Mouse (Mus musculus): ENCODE data around the gene Atp6v1g1. TPM values are rescaled to one million over a fixed set of nuclear protein-coding genes. Genes with fewer than 3 reads are reported as not detected.
A peak's percentile ranks its signal among the peaks of the same experiment; 100 is the strongest.

The Atp6v1g1 gene
- polyA plus RNA-seq (2015; fragmentation: Nextera tagmentation; extraction: Ambion mirVana), result 427 and 436 TPM in 2 replicates

GRCm38 (mm10) chr4:63544494-63545230, at the start of gene Atp6v1g1:
Gene Atp6v1g1 (plus strand): TSS chr4:63544772.
- peak; percentile 95 for ATAC-seq
- Histone ChIP-seq H3K4me1 (replicated peaks; ENCODE audit: control insufficient read depth, insufficient read depth, low read length) (peaks cover 31% of the 10 kb centered on the region), H3K27ac (ENCODE audit: low read length) (peak within 1 kb of the TSS; percentile 81), H3K27me3 (replicated peaks; ENCODE audit: control insufficient read depth, insufficient read depth, low read length) (no peaks in the 10 kb centered on the region), H3K4me2 (ENCODE audit: low read length) (peak within 1 kb of the TSS; percentile 72), H3K36me3 (ENCODE audit: control insufficient read depth, insufficient read depth) (peaks cover 11% of the 10 kb centered on the region), H3K9me3 (ENCODE audit: control insufficient read depth, low read length) (no peaks in the 10 kb centered on the region), H3K4me3 (replicated peaks; ENCODE audit: low read length) (peak within 1 kb of the TSS; percentile 79), H3K9ac (replicated peaks; ENCODE audit: low read depth, low read length) (peak within 1 kb of the TSS; percentile 74)
- WGBS, result under 1% methylated on average over 46 of the region's 57 CpGs

DNA sequence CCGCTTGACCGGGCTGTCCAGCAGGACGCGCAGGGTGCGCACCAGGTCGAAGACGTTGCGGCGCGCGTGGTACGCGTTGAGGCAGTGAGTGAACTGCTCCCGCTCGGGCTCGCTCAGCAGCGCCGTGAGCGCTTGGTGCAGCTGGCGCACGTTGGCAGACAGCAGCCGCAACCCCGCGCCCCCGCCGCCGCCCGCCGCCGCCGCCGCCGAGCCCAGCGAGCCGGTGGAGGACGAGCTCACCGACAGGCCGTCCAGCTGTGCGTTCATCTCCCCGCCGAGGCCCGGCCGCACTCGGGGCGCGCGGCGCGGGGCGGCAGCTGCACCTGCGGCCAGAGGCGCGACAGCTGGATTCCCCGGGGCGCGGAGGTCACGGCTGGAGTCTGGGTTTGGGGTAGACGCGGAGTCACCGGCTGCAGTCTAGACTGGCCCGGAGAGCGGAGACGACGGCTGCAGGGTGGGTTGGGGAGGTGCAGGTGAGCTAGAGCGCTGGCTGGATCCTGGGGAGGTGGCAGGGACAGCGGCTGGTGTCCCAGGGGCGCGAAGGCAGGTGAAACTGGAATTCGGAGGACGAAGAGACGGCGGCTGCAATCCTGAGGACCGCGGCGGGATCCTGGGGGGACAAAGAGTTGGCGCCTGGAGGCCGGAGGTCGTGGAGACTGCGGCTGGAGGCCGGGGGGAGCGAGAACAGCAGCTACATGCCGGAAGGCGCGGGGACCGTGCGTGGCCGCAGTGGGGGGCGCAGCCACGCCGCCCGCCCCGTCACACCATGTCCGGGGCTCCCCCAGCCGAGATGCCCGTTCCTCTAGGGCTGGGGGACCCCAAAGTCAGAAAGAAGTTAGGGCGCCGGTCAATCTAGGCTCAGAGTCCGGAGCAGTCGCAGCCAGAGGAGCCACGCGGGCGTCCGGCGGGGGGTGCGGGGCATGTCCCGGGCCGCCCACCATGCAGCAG, 49.3 kb upstream of the Atp6v1g1 start:
- under 1% methylated on average over 102 of the region's 107 CpGs for WGBS
- Histone ChIP-seq H3K36me3 (ENCODE audit: control insufficient read depth, insufficient read depth) (no peaks in the 10 kb centered on the region), H3K4me3 (replicated peaks; ENCODE audit: low read length) (peak overlapping the region; percentile 72), H3K27me3 (replicated peaks; ENCODE audit: control insufficient read depth, insufficient read depth, low read length) (peaks cover 4% of the 10 kb centered on the region; the same call in 1 of the 2 replicates), H3K4me2 (ENCODE audit: low read length) (peak overlapping the region; percentile 80), H3K27ac (ENCODE audit: low read length) (no peak overlapping the region), H3K9ac (replicated peaks; ENCODE audit: low read depth, low read length) (peak overlapping the region; percentile 67), H3K9me3 (ENCODE audit: control insufficient read depth, low read length) (no peaks in the 10 kb centered on the region), H3K4me1 (replicated peaks; ENCODE audit: control insufficient read depth, insufficient read depth, low read length) (peaks cover 27% of the 10 kb centered on the region)
- peak; percentile 58 for ATAC-seq

DNA sequence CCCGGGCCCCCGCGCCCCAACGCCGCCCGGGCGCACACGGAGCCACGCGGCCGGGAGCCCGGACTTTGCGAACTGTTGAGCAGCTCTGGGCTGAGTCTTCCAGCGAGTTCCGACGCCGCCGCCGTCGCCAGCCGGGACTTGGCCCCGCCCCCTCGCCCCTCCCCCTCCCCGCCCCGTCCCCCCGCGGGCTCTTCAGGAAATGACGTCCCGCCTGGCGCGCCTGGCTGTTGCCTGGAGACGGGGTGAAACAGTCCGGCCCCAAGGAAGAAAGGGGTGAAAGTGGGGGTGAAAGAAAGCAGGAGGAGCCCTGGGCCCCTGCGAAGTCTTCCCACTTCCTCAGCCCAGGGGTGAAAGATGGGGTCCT, 48.7 kb upstream of the Atp6v1g1 start, which contains the start of gene Whrn:
Gene Whrn, minus strand, starts transcription at position 77 of the 364 bp plus-strand sequence.
- Histone ChIP-seq H3K4me1 (replicated peaks; ENCODE audit: control insufficient read depth, insufficient read depth, low read length) (peaks cover 27% of the 10 kb centered on the region), H3K9me3 (ENCODE audit: control insufficient read depth, low read length) (no peaks in the 10 kb centered on the region), H3K36me3 (ENCODE audit: control insufficient read depth, insufficient read depth) (no peaks in the 10 kb centered on the region), H3K27ac (ENCODE audit: low read length) (no peak within 1 kb of the TSS), H3K9ac (replicated peaks; ENCODE audit: low read depth, low read length) (peak within 1 kb of the TSS; percentile 67), H3K27me3 (replicated peaks; ENCODE audit: control insufficient read depth, insufficient read depth, low read length) (peaks cover 4% of the 10 kb centered on the region; the same call in 1 of the 2 replicates), H3K4me2 (ENCODE audit: low read length) (peak within 1 kb of the TSS; percentile 80), H3K4me3 (replicated peaks; ENCODE audit: low read length) (peak within 1 kb of the TSS; percentile 72)
- ATAC-seq, result peak; percentile 82
- WGBS, result 0% methylated on average over 31 of the region's 34 CpGs

- peak; percentile 16 for ATAC-seq
- Histone ChIP-seq H3K36me3 (ENCODE audit: control insufficient read depth, insufficient read depth) (no peaks in the 10 kb centered on the region), H3K27ac (ENCODE audit: low read length) (no peak overlapping the region)
These were observed 48.3 kb upstream of the Atp6v1g1 start for GRCm38 (mm10) chr4:63496312-63496711.

GRCm38 (mm10) chr4:63498346-63498745, 46.2 kb upstream of the Atp6v1g1 start:
- Histone ChIP-seq H3K27me3 (replicated peaks; ENCODE audit: control insufficient read depth, insufficient read depth, low read length) (peaks cover 4% of the 10 kb centered on the region; the same call in 1 of the 2 replicates), H3K4me2 (ENCODE audit: low read length) (no peak overlapping the region), H3K4me1 (replicated peaks; ENCODE audit: control insufficient read depth, insufficient read depth, low read length) (peaks cover 25% of the 10 kb centered on the region), H3K36me3 (ENCODE audit: control insufficient read depth, insufficient read depth) (no peaks in the 10 kb centered on the region), H3K27ac (ENCODE audit: low read length) (no peak overlapping the region), H3K9me3 (ENCODE audit: control insufficient read depth, low read length) (no peaks in the 10 kb centered on the region), H3K9ac (replicated peaks; ENCODE audit: low read depth, low read length) (no peak overlapping the region), H3K4me3 (replicated peaks; ENCODE audit: low read length) (no peak overlapping the region)
- no peak for ATAC-seq
- 36% methylated on average over 3 of the region's 3 CpGs for WGBS

More at GRCm38 (mm10) chr4:63496312-63496711, 48.3 kb upstream of the Atp6v1g1 start:
- Histone ChIP-seq H3K4me3 (replicated peaks; ENCODE audit: low read length) (peak overlapping the region; percentile 72), H3K9ac (replicated peaks; ENCODE audit: low read depth, low read length) (peak overlapping the region; percentile 67), H3K4me2 (ENCODE audit: low read length) (peak overlapping the region; percentile 80), H3K4me1 (replicated peaks; ENCODE audit: control insufficient read depth, insufficient read depth, low read length) (peaks cover 27% of the 10 kb centered on the region), H3K9me3 (ENCODE audit: control insufficient read depth, low read length) (no peaks in the 10 kb centered on the region), H3K27me3 (replicated peaks; ENCODE audit: control insufficient read depth, insufficient read depth, low read length) (peaks cover 4% of the 10 kb centered on the region; the same call in 1 of the 2 replicates)
- 17% methylated on average over 5 of the region's 6 CpGs for WGBS

DNA sequence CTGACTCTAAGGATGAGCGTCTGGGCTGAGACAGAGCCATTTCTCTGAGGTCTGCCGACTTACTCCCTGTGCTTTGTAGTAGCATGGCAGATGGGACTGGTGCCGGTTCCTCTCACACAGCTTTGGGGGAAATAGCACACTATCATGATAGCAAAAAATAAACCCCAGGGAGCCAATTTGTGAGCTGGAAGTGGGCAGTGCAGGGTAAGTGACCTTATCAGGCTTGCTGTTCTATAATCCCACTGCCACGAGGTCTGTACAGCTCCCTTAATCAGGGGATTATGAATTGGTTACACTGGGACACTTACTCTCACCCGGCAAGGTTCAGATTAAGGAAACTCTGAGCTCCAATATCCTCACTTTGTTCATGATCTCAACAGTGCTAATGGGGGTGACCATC, 43.5 kb upstream of the Atp6v1g1 start:
- Histone ChIP-seq H3K4me3 (replicated peaks; ENCODE audit: low read length) (no peak overlapping the region), H3K27me3 (replicated peaks; ENCODE audit: control insufficient read depth, insufficient read depth, low read length) (peaks cover 4% of the 10 kb centered on the region; the same call in 1 of the 2 replicates), H3K27ac (ENCODE audit: low read length) (no peak overlapping the region), H3K4me1 (replicated peaks; ENCODE audit: control insufficient read depth, insufficient read depth, low read length) (0 out of 2 replicates have a peak, but pooled peaks cover 3% of the 10 kb centered on the region), H3K36me3 (ENCODE audit: control insufficient read depth, insufficient read depth) (no peaks in the 10 kb centered on the region), H3K4me2 (ENCODE audit: low read length) (no peak overlapping the region), H3K9me3 (ENCODE audit: control insufficient read depth, low read length) (no peaks in the 10 kb centered on the region), H3K9ac (replicated peaks; ENCODE audit: low read depth, low read length) (no peak overlapping the region)
- WGBS, result 42% methylated on average over 5 of the region's 5 CpGs
- ATAC-seq, result no peak

GRCm38 (mm10) chr4:63503949-63504348, 40.6 kb upstream of the Atp6v1g1 start:
- no peak overlapping the region for H3K4me2 ChIP-seq (ENCODE audit: low read length)
- ATAC-seq, result no peak
- H3K27ac ChIP-seq (ENCODE audit: low read length), result no peak overlapping the region
- H3K9me3 ChIP-seq (ENCODE audit: control insufficient read depth, low read length), result no peaks in the 10 kb centered on the region
- no peaks in the 10 kb centered on the region for H3K27me3 ChIP-seq (replicated peaks; ENCODE audit: control insufficient read depth, insufficient read depth, low read length)
- H3K4me1 ChIP-seq (replicated peaks; ENCODE audit: control insufficient read depth, insufficient read depth, low read length), result no peaks in the 10 kb centered on the region
- H3K4me3 ChIP-seq (replicated peaks; ENCODE audit: low read length), result no peak overlapping the region
- H3K9ac ChIP-seq (replicated peaks; ENCODE audit: low read depth, low read length), result no peak overlapping the region
- WGBS, result 79% methylated on average over 5 of the region's 5 CpGs
- H3K36me3 ChIP-seq (ENCODE audit: control insufficient read depth, insufficient read depth), result no peaks in the 10 kb centered on the region

GRCm38 (mm10) chr4:63507478-63507877, 37.1 kb upstream of the Atp6v1g1 start:
- Histone ChIP-seq H3K4me2 (ENCODE audit: low read length) (no peak overlapping the region), H3K36me3 (ENCODE audit: control insufficient read depth, insufficient read depth) (no peaks in the 10 kb centered on the region), H3K27me3 (replicated peaks; ENCODE audit: control insufficient read depth, insufficient read depth, low read length) (no peaks in the 10 kb centered on the region), H3K27ac (ENCODE audit: low read length) (no peak overlapping the region), H3K4me3 (replicated peaks; ENCODE audit: low read length) (no peak overlapping the region), H3K9ac (replicated peaks; ENCODE audit: low read depth, low read length) (no peak overlapping the region), H3K4me1 (replicated peaks; ENCODE audit: control insufficient read depth, insufficient read depth, low read length) (no peaks in the 10 kb centered on the region), H3K9me3 (ENCODE audit: control insufficient read depth, low read length) (no peaks in the 10 kb centered on the region)
- peak; percentile 33; the same call in 1 of the 2 replicates for ATAC-seq
- WGBS, result 70% methylated on average over 5 of the region's 5 CpGs

GRCm38 (mm10) chr4:63508232-63508631, 36.3 kb upstream of the Atp6v1g1 start:
- 23% methylated on average over 4 of the region's 4 CpGs for WGBS
- no peaks in the 10 kb centered on the region for H3K27me3 ChIP-seq (replicated peaks; ENCODE audit: control insufficient read depth, insufficient read depth, low read length)
- no peak overlapping the region for H3K4me2 ChIP-seq (ENCODE audit: low read length)
- no peaks in the 10 kb centered on the region for H3K9me3 ChIP-seq (ENCODE audit: control insufficient read depth, low read length)
- H3K9ac ChIP-seq (replicated peaks; ENCODE audit: low read depth, low read length), result no peak overlapping the region
- no peaks in the 10 kb centered on the region for H3K4me1 ChIP-seq (replicated peaks; ENCODE audit: control insufficient read depth, insufficient read depth, low read length)
- ATAC-seq, result peak; percentile 62; the same call in 1 of the 2 replicates
- no peak overlapping the region for H3K27ac ChIP-seq (ENCODE audit: low read length)
- H3K4me3 ChIP-seq (replicated peaks; ENCODE audit: low read length), result no peak overlapping the region
- no peaks in the 10 kb centered on the region for H3K36me3 ChIP-seq (ENCODE audit: control insufficient read depth, insufficient read depth)
